Mouse (Mus musculus): ENCODE results near the gene Ntn1. TPM values are rescaled to one million over a fixed set of nuclear protein-coding genes. Genes with fewer than 3 reads are reported as not detected.

The Ntn1 gene
- total RNA-seq, 2 experiments from 2014 or later: 6.0 to 7.4 TPM

DNA sequence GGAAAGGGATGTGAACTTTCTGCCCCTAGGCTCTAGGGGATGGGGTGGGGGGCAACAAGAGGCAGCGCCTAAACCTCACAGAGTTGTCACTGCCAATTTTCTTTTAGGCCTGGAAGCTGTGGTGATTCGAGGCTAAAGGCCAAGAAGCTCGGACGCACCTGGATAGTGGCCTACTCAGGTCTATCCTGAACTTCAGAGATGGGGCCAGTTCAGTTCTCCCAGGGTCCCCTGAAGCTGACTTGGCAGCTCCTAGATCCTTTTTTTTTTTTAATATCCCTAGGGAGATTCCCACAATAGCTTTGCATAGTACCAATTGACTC lies 13.2 kb downstream of the Ntn1 start:
- TF ChIP-seq CTCF (IDR thresholded peaks at IDR 0.05): no peak
- peak overlapping the region; percentile 53 for H3K4me3 ChIP-seq
- H3K27ac ChIP-seq: no peak overlapping the region
- DNase-seq (ENCODE audit: extremely low spot score in 1 of 2, low spot score in 2 of 2): no peak
- intact Hi-C loops (cut with DNase I): no loop called here

DNA sequence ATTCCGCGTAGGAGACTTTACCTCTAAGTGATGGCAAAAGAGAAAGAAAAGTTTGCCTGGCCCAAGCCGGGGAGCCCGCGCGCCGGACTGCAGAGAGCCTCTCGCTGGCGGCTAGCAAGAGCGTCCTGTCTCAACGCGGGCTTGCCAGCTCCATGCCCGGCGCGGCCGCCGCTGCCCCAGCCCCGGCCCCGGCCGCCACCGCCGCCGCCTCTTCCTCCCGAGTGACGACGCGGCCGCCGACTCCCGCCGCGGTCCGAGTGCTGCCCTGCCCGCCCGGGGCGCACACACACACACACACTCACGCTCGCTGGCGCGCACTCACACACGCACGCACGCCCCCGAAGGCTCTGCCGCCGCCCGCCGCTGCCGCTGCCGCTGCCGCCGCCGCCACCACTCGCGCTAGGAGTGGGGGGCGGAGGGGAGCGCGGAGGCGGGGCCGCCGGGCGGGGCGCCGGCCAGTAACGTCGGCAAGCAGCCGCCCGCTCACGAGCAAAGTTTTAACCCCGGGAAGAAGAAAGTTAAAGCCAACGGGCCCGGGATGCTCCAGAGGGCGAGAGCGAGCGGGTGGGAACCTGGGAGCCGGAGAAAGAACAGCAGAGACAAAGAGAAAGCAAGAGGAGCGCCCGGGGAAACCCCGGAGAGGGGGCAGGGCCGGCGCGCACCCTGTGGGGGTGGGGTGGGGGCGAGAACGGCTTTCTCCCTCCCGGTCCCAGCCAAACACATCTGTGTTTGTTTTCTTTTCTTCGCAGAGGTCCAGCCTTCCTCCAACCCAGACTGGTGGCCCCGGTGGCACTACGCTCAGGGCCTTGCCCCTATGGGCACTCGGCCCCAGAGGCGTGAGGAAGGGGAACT lies 13.8 kb downstream of the Ntn1 start:
- Histone ChIP-seq H3K4me3 (peak overlapping the region; percentile 53), H3K27ac (no peak overlapping the region)
- intact Hi-C loops (cut with DNase I): no loop called here
- peak; percentile 40 to 43 for DNase-seq (ENCODE audit: extremely low spot score in 1 of 2, low spot score in 2 of 2)
- TF ChIP-seq CTCF (IDR thresholded peaks at IDR 0.05): no peak

DNA sequence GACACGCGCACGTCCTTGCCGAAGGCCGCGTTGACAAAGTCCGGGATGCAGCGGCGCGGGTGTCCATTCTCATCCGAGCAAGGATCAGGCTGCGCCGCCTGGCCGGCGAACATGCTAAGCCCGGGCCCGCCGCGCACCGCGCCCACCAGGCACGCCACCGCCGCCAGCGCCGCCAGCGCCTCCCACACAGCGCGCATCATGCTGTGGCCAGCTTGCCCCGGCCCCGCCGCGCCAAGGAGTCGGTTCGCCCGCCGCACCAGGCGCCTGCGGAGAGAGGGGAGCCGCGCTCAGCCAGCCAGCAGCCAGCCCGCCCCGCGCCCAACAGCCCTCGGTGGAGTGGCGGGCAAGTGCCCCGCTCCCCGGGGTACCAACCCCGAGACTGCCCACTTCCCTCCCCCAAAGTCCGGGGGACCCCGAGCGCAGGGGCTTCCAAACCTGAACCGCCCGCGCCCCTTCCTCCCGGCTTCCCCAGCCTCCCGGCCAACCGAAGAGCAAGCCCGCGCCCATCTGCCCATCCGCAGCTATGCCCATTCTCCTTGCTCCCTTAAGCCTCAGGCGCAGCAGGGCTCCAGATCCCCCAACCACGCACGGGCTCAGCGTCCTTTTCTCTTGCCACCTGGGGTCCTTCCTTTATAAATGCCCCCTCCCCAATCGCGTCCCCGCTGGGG lies 14.6 kb downstream of the Ntn1 start:
- intact Hi-C loops (cut with DNase I): no loop called here
- peak overlapping the region; percentile 53 for H3K4me3 ChIP-seq
- DNase-seq (ENCODE audit: extremely low spot score in 1 of 2, low spot score in 2 of 2): peak in 1 of 2 experiments; percentile 37
- no peak for TF ChIP-seq CTCF (IDR thresholded peaks at IDR 0.05)
- no peak overlapping the region for H3K27ac ChIP-seq

GRCm38 (mm10) chr11:68385021-68385821 lies 15.4 kb downstream of the Ntn1 start:
- no peak for TF ChIP-seq CTCF (IDR thresholded peaks at IDR 0.05)
- Histone ChIP-seq H3K27ac (no peak overlapping the region), H3K4me3 (peak overlapping the region; percentile 53)
- intact Hi-C loops (cut with DNase I): no loop called here
- peak in 1 of 2 experiments; percentile 23 for DNase-seq (ENCODE audit: extremely low spot score in 1 of 2, low spot score in 2 of 2)

GRCm38 (mm10) chr11:68384592-68385020 lies 16.0 kb downstream of the Ntn1 start:
- no peak for TF ChIP-seq CTCF (IDR thresholded peaks at IDR 0.05)
- Histone ChIP-seq H3K4me3 (peak overlapping the region; percentile 53), H3K27ac (no peak overlapping the region)
- intact Hi-C loops (cut with DNase I): no loop called here
- no peak for DNase-seq (ENCODE audit: extremely low spot score in 1 of 2, low spot score in 2 of 2)

DNA sequence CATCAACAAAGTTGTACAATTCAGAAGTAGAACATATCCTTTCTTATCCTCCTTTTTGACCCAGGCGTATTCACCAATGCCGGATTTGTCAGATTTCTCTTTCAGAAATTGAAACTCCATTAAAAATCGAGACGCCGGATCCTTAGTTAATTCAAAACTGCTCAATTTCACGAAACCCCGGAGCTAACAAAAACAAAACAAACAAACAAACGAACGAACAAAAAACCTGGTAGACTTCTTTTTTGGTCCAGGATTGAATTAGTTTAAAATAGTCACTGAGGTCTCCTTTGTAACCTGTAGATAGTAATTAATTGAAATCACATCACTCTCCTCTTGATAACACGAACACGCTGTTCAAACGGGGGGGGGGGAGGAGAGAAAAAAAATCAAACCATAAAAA lies 16.5 kb downstream of the Ntn1 start:
- intact Hi-C loops (cut with DNase I): no loop called here
- Histone ChIP-seq H3K27ac (no peak overlapping the region), H3K4me3 (no peak overlapping the region)
- TF ChIP-seq CTCF (IDR thresholded peaks at IDR 0.05): no peak
- no peak for DNase-seq (ENCODE audit: extremely low spot score in 1 of 2, low spot score in 2 of 2)

- TF ChIP-seq CTCF (IDR thresholded peaks at IDR 0.05): no peak
- intact Hi-C loops (cut with DNase I): no loop called here
- DNase-seq (ENCODE audit: extremely low spot score in 1 of 2, low spot score in 2 of 2): no peak
- Histone ChIP-seq H3K27ac (no peak overlapping the region), H3K4me3 (no peak overlapping the region)
Observed at GRCm38 (mm10) chr11:68383519-68383918, 17.1 kb downstream of the Ntn1 start.

- no peak overlapping the region for H3K27ac ChIP-seq
- no peak overlapping the region for H3K4me3 ChIP-seq
- no peak for DNase-seq (ENCODE audit: extremely low spot score in 1 of 2, low spot score in 2 of 2)
- no peak for TF ChIP-seq CTCF (IDR thresholded peaks at IDR 0.05)
- intact Hi-C loops (cut with DNase I): no loop called here
Observed at GRCm38 (mm10) chr11:68381833-68382232, 18.8 kb downstream of the Ntn1 start.

DNA sequence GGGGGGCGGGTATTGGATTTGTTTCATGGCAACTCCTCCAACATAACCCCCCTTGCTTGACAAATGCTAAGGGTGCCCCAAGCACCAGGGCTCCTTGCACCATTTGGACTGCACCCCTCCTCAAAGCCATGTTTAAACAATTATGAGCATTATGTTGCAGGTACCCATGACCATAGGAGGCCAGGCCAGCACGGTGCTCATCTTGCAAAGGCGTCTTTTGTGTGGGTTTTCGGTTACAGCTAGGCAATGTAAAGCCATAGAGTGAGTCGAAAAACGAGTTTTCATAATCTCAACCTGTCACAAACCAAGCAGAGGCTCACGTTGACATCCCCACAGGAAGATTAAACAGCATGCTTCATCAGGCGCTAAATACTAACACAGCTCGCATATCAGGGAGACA lies 19.3 kb downstream of the Ntn1 start:
- intact Hi-C loops (cut with DNase I): no loop called here

DNA sequence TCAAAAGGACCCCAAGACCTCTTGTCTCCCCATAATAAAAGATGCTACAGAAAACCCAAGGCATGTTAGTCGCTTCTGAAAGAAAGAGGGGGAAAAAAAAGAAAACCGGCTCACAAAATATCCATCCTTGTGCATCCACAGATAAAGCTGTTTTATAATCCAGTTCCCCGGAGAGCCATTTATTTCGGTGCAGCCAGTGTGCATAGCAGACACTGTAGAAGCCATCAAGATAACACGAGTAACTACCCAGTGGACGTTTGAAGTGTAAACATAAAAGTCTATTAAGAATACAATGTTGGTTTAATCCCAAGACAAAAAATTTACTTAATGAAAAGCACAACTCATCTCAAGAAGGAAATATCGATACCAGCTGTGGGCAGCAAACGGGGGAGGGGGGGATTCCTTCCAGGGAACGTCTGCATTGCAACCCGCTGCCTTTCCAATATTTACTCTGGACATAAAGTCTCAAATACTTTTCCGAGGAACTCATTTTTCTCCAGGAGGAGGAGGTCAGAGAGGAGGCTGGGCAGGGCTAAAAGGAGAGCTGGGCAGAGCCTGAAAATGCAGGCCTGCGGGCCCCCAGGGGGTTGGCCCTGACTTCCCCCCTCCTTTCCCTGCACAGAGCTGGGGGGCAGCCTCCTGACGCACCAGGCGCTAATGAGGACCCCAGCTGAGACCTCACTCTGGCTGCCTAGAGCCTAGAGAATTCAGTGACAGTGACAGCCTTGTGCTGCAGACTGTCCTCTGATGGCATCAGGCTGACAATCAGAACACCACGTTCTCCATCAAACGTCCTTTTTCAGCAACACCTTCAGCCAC lies 21.5 kb downstream of the Ntn1 start:
- no peak for TF ChIP-seq CTCF (IDR thresholded peaks at IDR 0.05)
- intact Hi-C loops (cut with DNase I): no loop called here
- H3K4me3 ChIP-seq: no peak overlapping the region
- no peak overlapping the region for H3K27ac ChIP-seq
- no peak for DNase-seq (ENCODE audit: extremely low spot score in 1 of 2, low spot score in 2 of 2)

More for the DNA sequence above, 19.3 kb downstream of the Ntn1 start:
- no peak for DNase-seq (ENCODE audit: extremely low spot score in 1 of 2, low spot score in 2 of 2)
- H3K27ac ChIP-seq: no peak overlapping the region
- H3K4me3 ChIP-seq: no peak overlapping the region
- no peak for TF ChIP-seq CTCF (IDR thresholded peaks at IDR 0.05)

DNA sequence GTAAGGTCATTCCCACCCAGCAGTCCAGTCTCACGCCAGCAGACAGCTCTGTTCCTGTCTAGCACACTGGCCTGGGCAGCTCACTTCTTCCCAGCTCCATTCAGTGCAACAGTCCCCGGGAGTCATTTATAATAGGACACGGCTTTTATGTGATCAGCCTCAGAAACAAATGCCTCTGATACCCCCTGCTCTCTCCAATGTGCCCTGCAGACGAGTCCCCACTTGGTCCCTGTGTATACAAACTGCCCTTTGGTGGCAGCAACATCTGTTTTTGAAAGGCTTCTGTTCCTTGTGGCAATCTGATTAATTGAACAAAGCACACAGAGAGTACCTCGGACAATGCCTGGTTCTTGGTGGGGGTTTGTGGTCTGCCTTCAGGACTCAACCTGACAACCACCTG lies 22.2 kb downstream of the Ntn1 start:
- intact Hi-C loops (cut with DNase I): no loop called here
- Histone ChIP-seq H3K4me3 (no peak overlapping the region), H3K27ac (no peak overlapping the region)
- no peak for TF ChIP-seq CTCF (IDR thresholded peaks at IDR 0.05)
- no peak for DNase-seq (ENCODE audit: extremely low spot score in 1 of 2, low spot score in 2 of 2)
